Comparison of ENCODE assay signal across 8 mouse cellular contexts in genomic region chr11:30367373-30368225, GRCm38 (mm10).
DNase-seq lines count a peak whose midpoint lies in the region; ATAC-seq lines count a peak whose summit lies in the region.

No protein-coding gene starts in this region.

- DNase-seq in gastrocnemius, adult 18-20 months (ENCODE audit: low spot score) = peak; percentile 14
- no peak for DNase-seq in gastrocnemius, postnatal 10 days
- peak; percentile 62 for DNase-seq in adrenal gland, adult 2 months
- peak; percentile 11 to 21 for DNase-seq in frontal cortex, postnatal 10 days (ENCODE audit: low spot score in 2 of 2)
- peak; percentile 14 to 16 for DNase-seq in left cerebral cortex, adult 18-20 months (ENCODE audit: low spot score in 2 of 2)
- DNase-seq in thymus, postnatal 10 days (ENCODE audit: low spot score in 2 of 2) = no peak
- no peak for DNase-seq in heart, adult 8-10 months (ENCODE audit: low spot score)

- ATAC-seq in erythroblast, adult 5-6 weeks (replicated peaks; ENCODE audit: low FRiP score, poor library complexity, severe bottlenecking) = no peak

Comparison
In these comparisons a context has a peak if more than half of its experiments do, and no peak if none do; other contexts are left out.
1. DNase-seq: peak in gastrocnemius, adult 18-20 months (single experiment), adrenal gland, adult 2 months (single experiment), frontal cortex, postnatal 10 days (2 of 2) and left cerebral cortex, adult 18-20 months (2 of 2); none in gastrocnemius, postnatal 10 days (single experiment), thymus, postnatal 10 days (0 of 2) and heart, adult 8-10 months (single experiment).